Mouse (Mus musculus) kidney, adult 2 months (tissue): ENCODE measurements around the gene Kcnn1. TPM values are rescaled to one million over a fixed set of nuclear protein-coding genes. Genes with fewer than 3 reads are reported as not detected.
"Not testable (repeated sequence)": the region's sequence is repeated elsewhere in the genome, so short reads cannot be mapped to it uniquely, and the experiment has no call there.

Experiments used
- DNase-seq: peaks from one replicate; pipeline ENCODE4 v3.0.0; 2021
- H3K27ac ChIP-seq: fragments of 200-500 bp; 2 replicates; pipeline ENCODE4 v1.5.1; 2012; ENCODE audit warnings: low read depth, low read length, control low read depth, inconsistent platforms; ENCODE audit not compliant: insufficient read depth
- H3K27me3 ChIP-seq: fragments of 200-500 bp; replicated peaks from 2 replicates; pipeline ENCODE4 v1.6.1; 2012; ENCODE audit warnings: mild to moderate bottlenecking, moderate library complexity, low read length, inconsistent platforms; ENCODE audit not compliant: control insufficient read depth, insufficient read depth
- H3K36me3 ChIP-seq: fragments of 200-500 bp; 2 replicates; pipeline ENCODE4 v1.6.1; 2012; ENCODE audit warnings: mild to moderate bottlenecking, moderate library complexity, low read length, inconsistent platforms; ENCODE audit not compliant: control insufficient read depth, insufficient read depth
- H3K4me1 ChIP-seq: fragments of 200-500 bp; 2 replicates; pipeline ENCODE4 v1.6.1; 2011; ENCODE audit warnings: low read length; ENCODE audit not compliant: control insufficient read depth, insufficient read depth
- H3K4me3 ChIP-seq: fragments of 200-500 bp; 2 replicates; pipeline ENCODE4 v1.5.1; 2011; ENCODE audit warnings: mild to moderate bottlenecking, low read depth, low read length, control low read depth; ENCODE audit not compliant: insufficient read depth
- CTCF ChIP-seq: fragments of 200-500 bp; conservative IDR thresholded peaks from 2 replicates; pipeline ENCODE4 v1.5.1; 2011; ENCODE audit warnings: low read depth, mild to moderate bottlenecking, control low read depth, low read length, moderate library complexity, mixed read lengths; ENCODE audit not compliant: insufficient read depth, insufficient read length
- POLR2A ChIP-seq: fragments of 200-500 bp; IDR thresholded peaks from one replicate; pipeline ENCODE4 v1.6.1; 2011; ENCODE audit warnings: low read depth, low read length, control low read depth
- WGBS: fragments of 180-500 bp; shearing (Covaris S2); methylation state at CpG from one replicate; pipeline ENCODE4 v1.1.7; 2018; 5-methylcytosine and 5-hydroxymethylcytosine counted together
- polyA plus RNA-seq: library from polyadenylated mRNA; depleted of rRNA; stranded (reverse); fragments of >200 nt; gene quantifications from 2 replicates; pipeline ENCODE4 v1.2.3, GENCODE M21; 2012

The Kcnn1 gene
- polyA plus RNA-seq, 1 experiment = 9.4 TPM

GRCm38 (mm10) chr8:70897021-70897680, 34.1 kb upstream of the Kcnn1 start, which contains the start of gene Rpl18a:
TSS of gene Rpl18a (minus strand) at chr8:70897412.
- peak; percentile 99 for DNase-seq
- peak within 1 kb of the TSS; percentile 82 for H3K4me3 ChIP-seq
- no peaks in the 10 kb centered on the region; the same call in 1 of the 2 replicates for H3K4me1 ChIP-seq
- no peaks in the 10 kb centered on the region for H3K27me3 ChIP-seq
- H3K36me3 ChIP-seq = no peaks in the 10 kb centered on the region
- TF ChIP-seq POLR2A (peak; percentile 74), CTCF (no peak)
- WGBS = under 1% methylated on average over 60 of the region's 60 CpGs
- peak within 1 kb of the TSS; percentile 64 for H3K27ac ChIP-seq

GRCm38 (mm10) chr8:70896316-70897020, 33.4 kb upstream of the Kcnn1 start:
- H3K36me3 ChIP-seq = no peaks in the 10 kb centered on the region
- no peak overlapping the region for H3K27ac ChIP-seq
- DNase-seq = no peak
- 1% methylated on average over 25 of the region's 25 CpGs for WGBS
- H3K4me1 ChIP-seq = no peaks in the 10 kb centered on the region; the same call in 1 of the 2 replicates
- no peaks in the 10 kb centered on the region for H3K27me3 ChIP-seq
- peak overlapping the region; percentile 82 for H3K4me3 ChIP-seq
- no peak for TF ChIP-seq CTCF
- TF ChIP-seq POLR2A = no peak

GRCm38 (mm10) chr8:70895571-70896259, 32.7 kb upstream of the Kcnn1 start:
- not testable (repeated sequence) for H3K27ac ChIP-seq, H3K4me1 ChIP-seq, DNase-seq, H3K4me3 ChIP-seq, H3K27me3 ChIP-seq, H3K36me3 ChIP-seq
- WGBS = 58% methylated on average over 24 of the region's 24 CpGs

- Histone ChIP-seq H3K4me3 (no peak overlapping the region), H3K4me1 (no peaks in the 10 kb centered on the region; the same call in 1 of the 2 replicates), H3K27ac (no peak overlapping the region), H3K36me3 (no peaks in the 10 kb centered on the region), H3K27me3 (no peaks in the 10 kb centered on the region)
- 73% methylated on average over 8 of the region's 8 CpGs for WGBS
- no peak for DNase-seq
- TF ChIP-seq CTCF (no peak), POLR2A (no peak)
Measured at GRCm38 (mm10) chr8:70894771-70895545, 31.9 kb upstream of the Kcnn1 start.

- no peak for TF ChIP-seq CTCF
- TF ChIP-seq POLR2A = no peak
- Histone ChIP-seq H3K36me3 (no peaks in the 10 kb centered on the region), H3K27me3 (no peaks in the 10 kb centered on the region), H3K4me1 (no peaks in the 10 kb centered on the region; the same call in 1 of the 2 replicates), H3K4me3 (no peak overlapping the region), H3K27ac (no peak overlapping the region)
- DNase-seq = no peak
- 72% methylated on average over 2 of the region's 2 CpGs for whole genome bisulfite sequencing
Measured at GRCm38 (mm10) chr8:70894385-70894720, 31.3 kb upstream of the Kcnn1 start.

GRCm38 (mm10) chr8:70893656-70894384, 30.8 kb upstream of the Kcnn1 start:
- Histone ChIP-seq H3K4me1 (no peaks in the 10 kb centered on the region; the same call in 1 of the 2 replicates), H3K36me3 (no peaks in the 10 kb centered on the region), H3K27me3 (no peaks in the 10 kb centered on the region), H3K27ac (no peak overlapping the region), H3K4me3 (no peak overlapping the region)
- TF ChIP-seq CTCF (peak; percentile 71), POLR2A (no peak)
- WGBS = 44% methylated on average over 12 of the region's 12 CpGs
- DNase-seq = peak; percentile 76
